Mouse (Mus musculus): ENCODE measurements around the gene Myrfl.

Myrfl gene

GRCm38 (mm10) chr10:116912850-116913249 lies 16.1 kb upstream of the Myrfl start:
- DNase-seq: no peak

- DNase-seq: peak; percentile 69
Measured at GRCm38 (mm10) chr10:116908901-116909642, 12.4 kb upstream of the Myrfl start.

- peak; percentile 36 for DNase-seq
Measured at GRCm38 (mm10) chr10:116906794-116907193, 10.1 kb upstream of the Myrfl start.

- DNase-seq: peak; percentile 87
Measured at GRCm38 (mm10) chr10:116904503-116904908, 7.8 kb upstream of the Myrfl start.

GRCm38 (mm10) chr10:116895108-116895833 lies 1.4 kb downstream of the Myrfl start:
- peak; percentile 73 for DNase-seq

- DNase-seq: no peak
Measured at GRCm38 (mm10) chr10:116894540-116894939, 2.2 kb downstream of the Myrfl start.

- peak; percentile 86 for DNase-seq
Measured at GRCm38 (mm10) chr10:116893753-116894152, 3.0 kb downstream of the Myrfl start.

- peak; percentile 10 for DNase-seq
Measured at GRCm38 (mm10) chr10:116890587-116890986, 6.1 kb downstream of the Myrfl start.

GRCm38 (mm10) chr10:116884552-116884951 lies 12.2 kb downstream of the Myrfl start:
- DNase-seq: no peak

- no peak for DNase-seq
Measured at GRCm38 (mm10) chr10:116883531-116883930, 13.2 kb downstream of the Myrfl start.

- no peak for DNase-seq
Measured at GRCm38 (mm10) chr10:116877436-116877835, 19.3 kb downstream of the Myrfl start.

GRCm38 (mm10) chr10:116874490-116874889 lies 22.2 kb downstream of the Myrfl start:
- DNase-seq: no peak

GRCm38 (mm10) chr10:116872016-116872410 lies 24.7 kb downstream of the Myrfl start:
- peak; percentile 54 for DNase-seq

- peak; percentile 49 for DNase-seq
Measured at GRCm38 (mm10) chr10:116871329-116872015, 25.2 kb downstream of the Myrfl start.

- DNase-seq: peak; percentile 52
Measured at GRCm38 (mm10) chr10:116870819-116871218, 25.9 kb downstream of the Myrfl start.

GRCm38 (mm10) chr10:116853159-116853845 lies 43.4 kb downstream of the Myrfl start:
- peak; percentile 31 for DNase-seq

GRCm38 (mm10) chr10:116848749-116849473 lies 47.8 kb downstream of the Myrfl start:
- DNase-seq: peak; percentile 94

- peak; percentile 35 for DNase-seq
Measured at GRCm38 (mm10) chr10:116841551-116841950, 55.2 kb downstream of the Myrfl start.

- no peak for DNase-seq
Measured at GRCm38 (mm10) chr10:116830676-116831075, 66.0 kb downstream of the Myrfl start.

GRCm38 (mm10) chr10:116828099-116828498 lies 68.6 kb downstream of the Myrfl start:
- DNase-seq: peak; percentile 94

GRCm38 (mm10) chr10:116827306-116827705 lies 69.4 kb downstream of the Myrfl start:
- DNase-seq: no peak
